Mouse (Mus musculus) urinary bladder, postnatal 4 days (tissue): ENCODE results near the gene Prkce.

ENCODE experiments used
- DNase-seq, 2 experiments: peaks; one replicate each; pipeline ENCODE4 v3.0.0; 2021 to 2022; ENCODE audit warnings: low spot score in 2 of 2

Gene Prkce

DNA sequence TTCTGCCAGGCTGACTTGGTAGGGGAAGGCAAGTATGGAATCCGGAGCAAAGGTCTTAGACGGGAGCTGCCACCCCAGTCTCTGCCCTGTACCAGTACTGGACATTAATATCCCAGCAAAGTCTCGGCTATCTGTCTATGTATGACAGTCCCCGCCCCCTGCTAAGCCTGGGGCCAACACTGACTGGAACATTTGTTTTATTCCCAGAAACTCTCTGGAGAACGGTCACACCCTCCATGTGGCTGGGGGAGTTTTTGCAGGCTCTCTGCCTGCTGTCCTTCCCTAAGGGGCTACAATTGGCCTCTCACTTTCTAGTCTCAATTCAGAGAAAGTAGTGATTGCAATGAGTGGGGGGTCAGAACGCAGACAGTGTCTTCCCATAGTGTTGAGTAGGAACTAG lies 244.6 kb downstream of the Prkce start:
- DNase-seq, result no peak

DNA sequence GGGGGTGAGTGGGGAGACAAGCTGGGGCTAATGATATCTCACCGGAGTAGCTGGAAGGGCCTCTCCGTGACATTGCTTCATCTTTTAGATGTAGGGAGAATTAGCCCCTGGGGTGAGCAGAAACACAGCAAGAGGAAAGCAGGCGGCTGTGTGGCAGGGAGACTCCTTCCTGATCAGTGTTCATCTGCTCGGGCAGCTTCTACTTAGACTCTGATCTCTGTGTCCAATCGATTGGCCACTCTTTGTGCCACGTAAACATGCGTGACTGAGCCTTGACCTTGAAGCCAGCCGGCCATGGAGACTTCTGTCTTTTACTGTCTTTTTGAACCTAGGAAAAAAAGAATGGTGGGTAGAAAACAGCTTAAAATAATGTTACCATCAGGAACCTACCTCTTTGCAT lies 247.0 kb downstream of the Prkce start:
- no peak for DNase-seq

DNA sequence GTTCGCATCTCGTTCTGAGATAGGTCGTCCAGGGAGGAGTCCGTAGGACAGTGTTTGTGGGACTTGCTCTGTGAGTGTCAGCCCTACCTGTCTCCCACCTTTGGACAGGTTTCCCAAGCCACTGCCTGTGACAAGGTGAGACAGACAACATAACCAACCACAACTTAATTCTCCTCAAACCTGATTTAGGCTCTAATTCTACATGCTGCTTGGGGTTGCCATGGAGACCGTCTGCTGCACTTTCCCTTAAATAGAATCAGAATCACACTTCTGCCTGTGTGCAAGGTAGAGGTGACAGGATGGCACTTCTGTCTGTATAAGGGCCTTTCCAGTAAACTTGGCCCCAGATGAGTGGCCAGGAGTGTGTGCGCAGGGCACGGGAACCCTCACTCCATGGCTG lies 248.4 kb downstream of the Prkce start:
- DNase-seq, result no peak

DNA sequence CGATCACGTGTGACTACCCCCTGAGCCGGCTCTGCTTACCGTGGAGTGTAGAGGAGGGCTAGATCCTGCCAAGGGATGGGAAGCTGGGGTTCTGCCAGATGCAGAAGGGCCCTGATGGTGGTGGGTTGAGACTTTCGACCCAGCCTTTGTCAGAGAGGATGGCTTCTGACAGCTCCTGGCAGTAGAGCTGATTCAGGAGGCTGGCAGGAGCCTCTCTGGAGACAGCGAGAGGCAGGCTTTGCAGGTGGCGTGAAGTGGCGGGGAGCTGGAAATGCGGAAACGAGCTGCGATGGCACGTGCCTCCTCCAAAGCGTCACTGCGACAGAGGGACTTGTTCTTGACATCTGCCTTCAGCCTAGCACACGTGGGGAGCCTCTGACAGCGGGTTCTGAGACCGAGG lies 250.7 kb downstream of the Prkce start:
- no peak for DNase-seq

DNA sequence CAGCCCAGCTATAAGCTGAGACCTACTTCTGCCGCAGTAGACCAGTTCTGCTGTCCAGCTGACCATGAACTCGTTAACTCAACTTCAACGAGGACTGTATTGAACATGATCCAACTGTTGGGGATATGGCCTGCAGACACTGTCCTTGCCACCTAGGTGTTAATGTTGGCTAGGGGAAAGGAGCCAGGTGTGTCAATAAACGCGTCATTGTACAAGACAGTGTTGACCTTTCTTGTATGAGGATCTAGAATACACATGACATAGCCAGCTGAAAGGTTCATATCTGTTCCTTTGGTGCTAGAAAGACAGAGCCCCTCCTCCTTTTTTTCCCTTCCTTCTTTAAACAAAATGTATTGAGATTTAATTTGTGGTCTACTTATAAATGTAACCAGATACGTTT lies 251.6 kb downstream of the Prkce start:
- no peak for DNase-seq

DNA sequence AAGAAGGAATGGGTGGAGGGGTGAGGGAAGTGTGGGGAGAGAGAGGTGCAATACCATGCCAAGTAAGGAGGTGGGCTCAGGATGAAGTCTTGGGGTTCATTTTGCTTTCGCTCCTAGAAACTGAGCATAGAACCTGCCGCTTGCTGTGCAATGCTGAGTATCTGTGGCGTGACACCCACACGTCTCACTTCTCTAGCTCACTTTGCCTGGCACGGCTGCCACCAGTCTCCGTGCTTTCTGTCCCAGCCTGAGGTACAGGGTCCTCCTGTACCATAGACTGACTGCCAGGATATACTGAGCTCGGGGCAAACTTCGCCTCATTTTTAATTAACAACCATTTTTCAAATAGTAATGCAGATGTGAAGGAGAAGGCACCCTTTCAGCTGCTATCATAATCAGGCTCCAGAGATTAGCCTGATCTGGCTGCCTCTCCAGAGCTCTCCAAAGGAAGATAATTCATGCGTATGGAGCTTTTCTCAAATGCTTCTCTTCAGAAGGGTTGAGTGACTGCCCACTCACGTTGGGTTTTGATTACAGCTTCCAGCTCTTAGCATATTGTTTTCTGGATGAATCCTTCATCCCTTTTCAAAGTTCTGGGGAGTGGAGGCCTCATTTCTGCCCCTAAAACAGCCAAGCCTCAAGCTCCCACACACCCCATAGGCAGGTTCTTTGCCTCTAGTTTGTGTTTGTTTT lies 253.2 kb downstream of the Prkce start:
- no peak for DNase-seq

DNA sequence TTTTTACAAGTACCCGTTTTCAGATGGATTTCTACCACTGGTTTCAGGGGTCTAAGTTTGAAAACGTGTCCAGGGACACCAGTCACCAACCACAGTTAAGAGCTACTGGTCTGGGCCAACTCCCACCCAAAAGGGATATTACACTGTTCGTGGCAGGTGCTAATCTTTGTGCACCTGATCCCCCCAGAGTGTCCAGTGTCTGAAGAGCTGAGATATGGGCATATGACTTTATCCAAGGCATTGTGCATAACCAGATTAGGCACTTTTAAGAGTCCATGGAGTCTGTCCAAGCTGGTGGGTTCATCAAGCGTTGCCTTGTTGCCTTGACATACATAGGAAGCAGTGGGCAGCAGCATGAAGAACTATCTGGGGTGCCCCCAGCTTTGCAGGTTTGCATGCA lies 254.4 kb downstream of the Prkce start:
- no peak for DNase-seq

DNA sequence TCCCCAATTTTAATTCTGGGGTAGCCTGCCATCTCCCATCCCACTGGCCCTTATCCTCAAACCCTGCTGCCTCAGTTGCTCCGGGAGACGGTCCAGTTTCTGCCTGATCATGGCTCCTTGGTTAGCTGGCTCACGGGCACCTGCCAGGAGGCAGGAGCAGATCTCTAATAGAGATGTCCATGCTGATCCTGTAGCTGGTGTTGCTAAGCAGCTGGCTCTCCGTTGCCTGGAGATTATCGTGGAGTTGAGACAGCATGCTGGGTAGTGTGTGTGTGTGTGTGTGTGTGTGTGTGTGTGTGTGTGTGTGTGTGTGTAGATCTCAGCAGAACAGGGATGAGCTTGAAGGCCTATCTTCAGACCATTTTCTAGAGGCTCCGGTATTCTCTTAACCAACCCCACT lies 262.3 kb downstream of the Prkce start:
- DNase-seq, result no peak

DNA sequence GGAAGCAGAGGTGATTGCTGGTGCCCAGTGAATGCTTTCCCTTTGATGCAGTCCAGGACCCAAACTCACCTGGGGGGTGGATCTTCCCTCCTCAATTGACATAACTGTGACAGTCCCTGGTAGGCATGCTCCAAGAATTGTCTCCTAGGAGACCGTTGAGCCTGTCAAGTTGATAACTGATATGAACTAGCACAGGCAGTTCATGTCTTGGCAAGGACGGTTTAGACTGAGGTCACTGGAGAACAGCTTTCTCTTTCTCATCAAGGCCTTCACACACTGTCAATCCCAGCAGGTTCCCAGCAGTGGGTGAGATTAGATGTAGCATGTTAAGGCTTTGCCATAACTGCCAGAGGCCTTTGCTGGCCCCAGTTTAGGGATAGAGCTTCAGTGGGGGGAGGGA lies 265.5 kb downstream of the Prkce start:
- DNase-seq, result no peak

DNA sequence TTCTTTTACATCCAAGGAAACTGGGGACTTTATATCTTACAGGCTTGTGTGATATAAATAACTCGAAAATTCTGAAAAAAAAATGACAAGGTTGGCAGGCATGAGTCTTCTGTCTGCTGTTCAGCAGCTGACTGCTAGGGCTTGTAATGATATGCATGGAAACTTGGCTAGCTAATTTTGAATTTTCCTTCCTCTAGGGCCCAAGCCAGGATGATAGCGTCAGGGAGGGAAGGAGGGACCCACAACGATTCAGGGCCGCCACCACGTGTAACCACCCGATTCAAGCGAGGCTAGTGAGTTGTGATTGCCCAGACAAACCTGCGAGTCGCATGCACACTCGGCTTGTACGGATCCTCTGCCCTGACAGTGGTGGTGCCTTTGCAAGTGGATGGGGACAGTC lies 266.2 kb downstream of the Prkce start:
- no peak for DNase-seq

DNA sequence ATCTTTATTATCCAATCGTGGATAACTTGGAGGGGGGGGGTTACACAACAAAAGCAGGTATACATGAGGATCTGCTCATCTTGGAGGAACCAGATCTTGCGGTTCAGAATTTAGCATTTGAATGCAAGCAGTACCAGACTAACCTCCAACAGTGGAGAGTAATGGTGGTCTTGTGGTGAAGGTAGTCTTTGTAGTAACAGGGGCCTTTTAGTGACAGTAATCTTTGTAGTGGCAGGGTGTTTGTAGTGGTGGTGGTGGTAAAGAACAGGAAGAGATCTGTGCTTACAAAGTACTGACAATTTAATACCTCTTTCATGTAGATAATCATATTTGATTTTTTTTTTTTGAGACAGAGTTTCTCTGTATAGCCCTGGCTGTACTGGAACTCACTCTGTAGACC lies 267.2 kb downstream of the Prkce start:
- DNase-seq, result no peak

DNA sequence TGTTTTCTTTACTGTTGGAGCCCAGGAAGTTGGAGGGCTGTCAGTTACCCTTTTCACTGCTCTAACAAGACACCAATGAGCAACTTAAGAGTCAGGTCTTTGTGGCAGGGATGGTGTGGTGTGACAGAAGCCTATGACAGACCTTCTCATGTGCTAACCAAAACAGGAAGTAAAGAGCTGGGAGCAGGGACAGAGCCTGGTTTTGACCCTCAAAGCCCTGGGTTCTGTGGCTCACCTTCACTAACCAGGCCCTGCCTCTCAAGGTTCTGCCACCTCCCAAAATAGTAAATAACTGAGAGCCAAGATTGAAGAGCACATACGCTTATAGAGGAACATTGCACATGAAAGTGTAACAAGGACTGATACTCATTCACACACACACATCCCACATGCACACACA lies 268.0 kb downstream of the Prkce start:
- DNase-seq, result no peak

DNA sequence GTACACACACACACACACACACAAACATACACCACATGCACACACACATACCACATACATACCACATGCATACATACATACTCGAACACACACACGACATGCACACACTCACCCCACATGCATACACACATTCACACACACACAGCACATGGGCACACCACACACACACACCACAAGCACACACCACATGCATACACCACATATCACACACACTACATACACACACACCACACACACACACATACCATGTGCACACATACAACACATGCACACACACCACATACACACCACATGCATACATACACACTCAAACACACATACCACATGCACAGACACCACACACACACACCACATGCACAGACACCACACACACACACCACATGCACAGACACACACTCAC lies 268.4 kb downstream of the Prkce start:
- no peak for DNase-seq

DNA sequence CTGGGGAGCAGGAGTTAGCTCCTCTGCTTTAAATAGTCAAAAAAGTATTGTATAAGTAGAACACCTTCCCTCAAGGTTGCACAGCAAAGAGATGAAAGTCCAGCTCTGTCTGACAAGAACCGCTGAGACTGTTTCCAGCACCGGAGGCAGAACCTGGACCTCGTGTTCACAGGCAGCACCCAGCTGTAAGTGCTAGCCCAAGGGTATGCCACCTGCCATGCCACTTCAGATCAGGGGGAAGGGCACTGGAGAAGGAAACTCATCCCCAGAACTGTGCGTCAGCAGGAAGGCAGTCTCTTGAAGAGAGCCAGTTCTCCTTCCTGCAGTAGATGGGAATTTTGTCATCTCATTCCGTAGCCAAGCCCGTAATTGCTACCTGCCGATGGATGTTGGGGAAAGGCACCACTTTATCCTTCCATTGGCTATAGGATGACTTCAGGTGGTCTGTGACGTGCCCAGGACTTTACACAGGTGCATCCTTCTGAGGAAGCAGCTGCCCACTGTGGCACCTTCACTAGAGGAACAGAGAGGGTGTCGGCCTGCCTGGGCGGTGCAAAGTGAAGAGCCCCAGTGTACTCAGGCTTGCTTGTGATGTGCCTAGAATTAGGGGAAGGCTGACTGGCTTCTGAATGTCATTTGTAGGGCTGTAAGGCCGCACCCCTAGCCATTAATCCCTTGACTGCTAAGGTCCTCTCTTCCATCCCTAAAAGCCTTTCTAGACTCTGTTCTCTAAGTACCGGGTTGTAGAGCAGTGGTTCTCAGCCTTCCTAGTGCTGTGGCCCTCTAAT lies 269.2 kb downstream of the Prkce start:
- no peak for DNase-seq

DNA sequence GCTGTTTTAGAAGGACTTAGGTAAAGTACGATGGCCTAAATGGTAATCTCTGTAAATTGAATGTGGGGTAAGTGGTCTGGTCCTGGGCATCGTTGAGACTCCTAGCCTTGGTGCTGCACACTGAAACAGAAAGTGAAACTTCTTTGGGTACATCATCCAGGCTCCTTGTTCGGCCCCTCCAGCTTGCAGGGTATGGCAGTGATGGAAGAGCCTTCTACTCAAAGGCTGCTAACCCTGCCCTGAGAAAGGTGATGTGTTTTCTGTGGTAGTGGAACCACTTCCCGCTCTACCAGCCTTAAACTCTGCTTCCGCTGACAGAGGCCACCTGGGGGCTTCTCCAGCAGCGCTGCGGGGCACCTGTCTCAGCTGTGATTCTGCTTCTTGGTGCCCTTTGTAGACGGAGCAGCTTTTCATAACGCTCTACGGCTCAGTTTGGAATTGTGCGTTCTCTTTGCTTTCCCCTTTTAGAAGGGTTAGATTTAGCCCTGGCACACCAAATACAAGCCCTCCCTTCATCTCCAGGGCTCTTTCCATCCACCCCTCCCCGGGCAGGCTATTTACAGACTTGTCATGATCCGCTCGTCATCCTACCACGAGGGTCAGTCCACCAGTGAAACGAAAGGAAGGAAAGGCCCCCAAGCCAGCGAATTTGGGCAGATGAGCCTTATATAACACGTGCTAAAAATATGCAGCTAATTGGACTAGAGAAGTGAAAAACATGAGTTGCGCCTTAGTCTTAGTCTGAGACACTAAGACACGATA lies 270.1 kb downstream of the Prkce start:
- no peak for DNase-seq

DNA sequence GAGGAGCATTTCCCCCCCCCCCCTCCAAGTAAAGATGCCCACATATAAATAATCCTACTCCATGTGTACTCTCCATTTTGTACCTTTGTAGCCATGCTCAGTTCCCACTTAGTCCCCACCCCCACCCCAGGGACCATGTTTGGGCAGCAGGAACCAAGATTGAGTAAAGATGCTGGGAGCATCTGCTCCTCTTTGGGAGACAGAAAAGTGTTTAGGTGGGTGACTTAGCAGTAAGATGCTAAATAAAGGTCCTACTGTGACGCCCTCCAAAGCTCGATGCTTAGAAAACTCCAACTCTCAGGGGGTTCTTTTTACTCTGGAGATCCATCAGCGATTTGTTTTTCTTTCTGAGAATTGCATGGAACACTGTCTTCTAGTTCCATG lies 270.7 kb downstream of the Prkce start:
- DNase-seq, result no peak

DNA sequence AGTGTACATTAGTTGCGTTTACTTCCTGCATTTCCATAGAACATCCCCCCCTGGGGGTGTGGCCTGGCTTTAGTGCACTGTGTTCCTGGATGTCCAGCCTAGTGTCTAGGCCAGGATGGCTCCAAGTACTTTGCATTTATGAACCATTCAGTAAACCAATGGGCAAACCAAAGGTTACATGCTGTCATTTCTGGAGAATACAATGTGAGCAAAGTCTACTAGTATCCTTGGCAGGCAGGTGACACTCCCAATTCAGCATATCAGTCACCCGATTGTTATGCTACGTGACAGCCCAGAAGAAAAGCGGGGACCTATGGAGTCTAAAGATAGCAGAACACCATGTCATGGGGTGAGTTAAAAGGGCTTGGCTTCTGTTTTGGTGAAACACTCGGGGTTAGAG lies 271.2 kb downstream of the Prkce start:
- no peak for DNase-seq

DNA sequence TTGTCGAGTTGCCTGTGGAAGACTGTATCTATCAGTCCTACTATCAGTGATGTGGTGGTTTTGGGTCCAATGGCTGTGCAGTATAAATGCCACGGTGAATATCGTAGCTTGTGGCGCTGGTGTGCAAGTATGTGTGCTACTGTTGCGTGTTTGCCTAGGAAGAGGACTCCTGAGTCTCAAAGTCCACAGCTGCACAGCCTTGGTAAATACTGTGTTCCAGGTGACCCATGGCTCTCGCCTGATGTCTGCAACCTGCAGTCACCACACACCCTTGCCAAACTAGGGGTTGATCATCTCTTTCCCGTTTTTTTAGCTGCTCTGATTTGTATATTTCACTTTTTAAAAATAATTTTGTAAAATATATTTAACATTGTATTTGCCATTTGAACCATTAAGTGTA lies 273.5 kb downstream of the Prkce start:
- DNase-seq, result no peak

DNA sequence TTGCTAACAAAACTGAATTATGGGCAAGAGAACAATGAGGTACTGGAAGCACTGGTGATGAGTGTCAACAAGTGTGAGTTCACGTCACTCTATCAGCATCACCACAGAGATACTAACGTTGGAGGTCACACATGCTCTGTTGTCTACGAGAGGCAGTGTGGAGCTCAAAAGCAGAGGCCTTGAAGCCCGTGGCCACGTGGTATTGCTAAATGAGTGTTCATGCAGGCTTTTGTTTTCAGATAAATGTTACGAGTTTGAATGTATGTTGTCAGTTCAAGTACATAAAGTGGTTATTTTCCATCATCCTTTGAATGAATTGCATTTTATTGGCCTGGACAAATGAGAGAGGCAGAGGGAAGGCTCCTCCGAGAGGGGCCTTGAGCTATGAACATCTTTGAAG lies 276.3 kb downstream of the Prkce start:
- no peak for DNase-seq

DNA sequence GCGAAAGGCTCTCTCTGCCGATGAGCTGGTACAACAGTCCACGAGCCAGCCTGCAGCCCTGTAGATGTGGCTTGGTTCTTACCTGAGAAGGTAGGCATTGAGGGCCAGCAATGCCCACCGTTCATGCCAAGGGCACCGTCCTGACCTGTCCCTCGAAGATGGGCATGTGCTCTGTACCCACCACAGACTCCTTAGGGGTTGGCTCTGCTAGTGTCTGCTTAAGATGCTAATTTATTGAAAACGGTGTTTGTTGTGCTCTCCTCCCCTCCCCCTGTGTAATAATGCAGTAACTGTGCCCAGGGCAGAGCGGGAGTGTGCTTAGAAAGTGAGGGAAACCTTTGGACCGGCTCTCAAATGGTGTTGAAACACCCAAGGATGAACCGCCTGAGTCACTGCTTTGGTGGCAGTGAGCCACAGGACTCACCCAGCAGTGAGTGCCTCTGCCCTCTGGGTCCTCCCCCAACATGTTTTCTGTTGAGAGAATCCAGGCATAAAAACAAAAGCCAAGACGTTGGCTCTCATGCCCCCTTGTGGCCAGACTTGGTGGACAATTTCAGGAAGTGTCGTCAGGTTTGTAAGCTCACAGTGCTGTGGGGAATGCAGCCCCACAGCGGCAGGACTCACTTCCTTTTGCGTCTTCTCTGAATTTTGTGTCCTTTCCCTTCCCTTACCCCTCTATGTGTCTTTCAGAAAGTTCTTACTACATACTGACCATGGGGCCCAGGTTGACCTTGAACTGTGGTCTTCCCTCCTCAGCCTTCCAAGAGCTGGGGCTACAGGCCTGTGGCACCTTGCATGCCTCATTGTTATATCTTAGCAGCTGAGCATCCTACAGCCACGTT lies 277.2 kb downstream of the Prkce start:
- DNase-seq, result peak; percentile 85 to 93

DNA sequence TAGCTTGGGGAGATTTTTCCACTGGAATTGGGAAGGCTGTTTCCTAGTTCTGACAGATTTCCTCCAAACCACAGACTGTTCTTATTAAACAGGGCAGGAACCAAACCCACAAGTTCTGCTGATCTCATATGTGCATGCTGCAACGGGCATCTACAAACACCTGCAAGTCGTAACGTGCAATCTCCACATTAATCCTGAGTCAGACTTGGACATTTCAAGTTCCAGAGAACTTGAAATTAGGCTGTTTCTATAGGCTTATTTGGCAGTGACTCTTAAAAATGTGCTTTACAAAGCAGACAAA lies 277.8 kb downstream of the Prkce start:
- no peak for DNase-seq

DNA sequence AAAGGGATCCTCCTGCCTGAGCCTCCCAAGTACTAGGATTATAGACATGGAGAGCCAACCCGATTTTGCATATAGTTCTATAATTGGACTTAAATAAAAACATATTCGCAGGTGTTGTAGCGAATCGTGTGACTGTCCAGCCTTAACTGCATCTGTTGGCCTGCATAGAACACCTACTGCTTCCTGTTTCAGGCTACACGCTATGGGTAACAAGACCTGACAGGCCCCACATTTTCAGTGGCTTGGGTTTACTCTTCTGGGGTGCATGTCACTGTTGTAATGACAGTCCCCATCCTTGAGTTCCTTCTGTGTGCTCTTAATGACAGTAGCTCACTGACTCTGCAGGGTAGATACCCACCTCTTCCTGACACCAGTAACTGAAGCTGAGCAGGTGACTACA lies 278.3 kb downstream of the Prkce start:
- DNase-seq, result no peak
